Mouse (Mus musculus) embryonic facial prominence, embryonic 14.5 days (tissue): Measurements from ENCODE around the gene Homer2. TPM values are rescaled to one million over a fixed set of nuclear protein-coding genes. Genes with fewer than 3 reads are reported as not detected.
A peak's percentile ranks its signal among the peaks of the same experiment; 100 is the strongest.

ENCODE experiments used
- ATAC-seq: fragments of 200-750 bp; cut with Nextera tagmentation; 2 replicates; pipeline ENCODE4 v1.8.0; 2017; ENCODE audit warnings: low read depth, moderate number of reproducible peaks, moderate TSS enrichment
- DNase-seq: peaks from one replicate; pipeline ENCODE4 v3.0.0-alpha.2; 2015; ENCODE audit warnings: low spot score
- H3K27ac ChIP-seq: fragments of 300-500 bp; sonication (generic); replicated peaks from 2 replicates; pipeline ENCODE4 v1.5.1; 2014; ENCODE audit warnings: low read depth, mild to moderate bottlenecking, low read length, moderate library complexity
- H3K27me3 ChIP-seq: fragments of 300-500 bp; sonication (generic); replicated peaks from 2 replicates; pipeline ENCODE4 v1.6.1; 2014; ENCODE audit warnings: low read length; ENCODE audit not compliant: control insufficient read depth, insufficient read depth
- H3K36me3 ChIP-seq: fragments of 300-500 bp; sonication (generic); 2 replicates; pipeline ENCODE4 v1.6.1; 2014; ENCODE audit warnings: low read length, mixed read lengths; ENCODE audit not compliant: control insufficient read depth, insufficient read depth
- H3K4me1 ChIP-seq: fragments of 300-500 bp; sonication (generic); 2 replicates; pipeline ENCODE4 v1.6.1; 2014; ENCODE audit warnings: antibody characterized with exemption, low read length; ENCODE audit not compliant: control insufficient read depth, insufficient read depth
- H3K4me2 ChIP-seq: fragments of 300-500 bp; sonication (generic); 2 replicates; pipeline ENCODE4 v1.6.1; 2014; ENCODE audit warnings: low read depth, mild to moderate bottlenecking, low read length, moderate library complexity, mixed read lengths
- H3K4me3 ChIP-seq: fragments of 300-500 bp; sonication (generic); 2 replicates; pipeline ENCODE4 v1.5.1; 2014; ENCODE audit warnings: low read depth, mild to moderate bottlenecking, low read length
- H3K9ac ChIP-seq: fragments of 300-500 bp; sonication (generic); 2 replicates; pipeline ENCODE4 v1.6.1; 2014; ENCODE audit warnings: low read depth, mild to moderate bottlenecking, low read length, moderate library complexity, mixed read lengths
- H3K9me3 ChIP-seq: fragments of 300-500 bp; sonication (generic); 2 replicates; pipeline ENCODE4 v1.6.1; 2016; ENCODE audit warnings: low read length; ENCODE audit not compliant: control insufficient read depth
- WGBS: fragments of 180-500 bp; shearing (Covaris S2); extraction: QIAGEN DNeasy Blood & Tissue Kit; methylation state at CpG from one replicate; pipeline ENCODE4 v1.1.7; 2014; 5-methylcytosine and 5-hydroxymethylcytosine counted together
- polyA plus RNA-seq: library from polyadenylated mRNA; unstranded; fragments of >200 nt; fragmentation: Nextera tagmentation; extraction: Ambion mirVana; gene quantifications from 2 replicates; pipeline ENCODE4 v1.2.1, GENCODE M21; 2014

Homer2 gene
- 23.7 and 25.2 TPM in 2 replicates for polyA plus RNA-seq

GRCm38 (mm10) chr7:81707471-81708140 is at the start of gene Homer2:
Gene Homer2, minus strand, starts transcription at chr7:81707527.
- H3K4me1 ChIP-seq = 0 out of 2 replicates have a peak, but pooled peaks cover 7% of the 10 kb centered on the region
- WGBS = 59% methylated on average over 14 of the region's 14 CpGs
- H3K4me3 ChIP-seq = peak within 1 kb of the TSS; percentile 59
- H3K36me3 ChIP-seq = no peaks in the 10 kb centered on the region
- H3K9me3 ChIP-seq = peaks cover 7% of the 10 kb centered on the region
- peak within 1 kb of the TSS; percentile 70 for H3K9ac ChIP-seq
- ATAC-seq (no peak), DNase-seq (no peak)
- H3K4me2 ChIP-seq = peak within 1 kb of the TSS; percentile 87
- H3K27ac ChIP-seq = peak within 1 kb of the TSS; percentile 31; the same call in 1 of the 2 replicates
- H3K27me3 ChIP-seq = peaks cover 12% of the 10 kb centered on the region

GRCm38 (mm10) chr7:81747956-81748355 is 40.6 kb upstream of the Homer2 start:
- no peaks in the 10 kb centered on the region for H3K27me3 ChIP-seq
- H3K4me1 ChIP-seq = no peaks in the 10 kb centered on the region
- no peaks in the 10 kb centered on the region for H3K36me3 ChIP-seq
- no peaks in the 10 kb centered on the region for H3K9me3 ChIP-seq
- H3K27ac ChIP-seq = no peak overlapping the region
- 84% methylated on average over 3 of the region's 3 CpGs for WGBS
- H3K4me3 ChIP-seq = no peak overlapping the region
- no peak for DNase-seq
- no peak overlapping the region for H3K4me2 ChIP-seq
- no peak overlapping the region for H3K9ac ChIP-seq
- ATAC-seq = no peak

- Histone ChIP-seq H3K9me3 (no peaks in the 10 kb centered on the region), H3K9ac (no peak overlapping the region), H3K27ac (no peak overlapping the region), H3K4me1 (no peaks in the 10 kb centered on the region), H3K36me3 (no peaks in the 10 kb centered on the region), H3K4me2 (no peak overlapping the region), H3K27me3 (no peaks in the 10 kb centered on the region), H3K4me3 (no peak overlapping the region)
- DNase-seq = peak; percentile 58
- ATAC-seq = no peak
- 64% methylated on average over 4 of the region's 4 CpGs for WGBS
Observed at GRCm38 (mm10) chr7:81744145-81744544, 36.8 kb upstream of the Homer2 start.

DNA sequence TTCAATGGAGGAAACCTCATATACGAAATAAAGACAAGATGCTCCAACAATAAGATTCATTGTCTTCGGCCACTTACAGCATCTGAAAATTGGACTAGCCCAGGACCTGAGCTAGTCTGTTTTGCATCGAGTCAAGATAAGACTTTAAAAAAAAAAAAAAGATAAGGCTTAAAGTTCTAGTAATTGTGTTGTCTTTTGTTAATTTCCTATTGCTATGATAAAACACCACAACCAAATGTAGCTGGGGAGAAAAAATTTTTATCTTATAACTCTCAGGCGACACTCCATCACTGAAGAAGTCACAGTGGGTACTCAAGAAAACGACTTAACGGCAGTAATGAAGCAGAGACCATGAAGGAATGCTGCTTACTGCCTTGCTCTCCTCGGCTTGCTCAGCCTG is 32.7 kb upstream of the Homer2 start:
- WGBS = 90% methylated on average over 7 of the region's 7 CpGs
- Histone ChIP-seq H3K4me2 (no peak overlapping the region), H3K36me3 (no peaks in the 10 kb centered on the region), H3K9me3 (no peaks in the 10 kb centered on the region), H3K9ac (no peak overlapping the region), H3K4me3 (no peak overlapping the region), H3K27ac (no peak overlapping the region), H3K27me3 (no peaks in the 10 kb centered on the region), H3K4me1 (no peaks in the 10 kb centered on the region)
- ATAC-seq (no peak), DNase-seq (no peak)

DNA sequence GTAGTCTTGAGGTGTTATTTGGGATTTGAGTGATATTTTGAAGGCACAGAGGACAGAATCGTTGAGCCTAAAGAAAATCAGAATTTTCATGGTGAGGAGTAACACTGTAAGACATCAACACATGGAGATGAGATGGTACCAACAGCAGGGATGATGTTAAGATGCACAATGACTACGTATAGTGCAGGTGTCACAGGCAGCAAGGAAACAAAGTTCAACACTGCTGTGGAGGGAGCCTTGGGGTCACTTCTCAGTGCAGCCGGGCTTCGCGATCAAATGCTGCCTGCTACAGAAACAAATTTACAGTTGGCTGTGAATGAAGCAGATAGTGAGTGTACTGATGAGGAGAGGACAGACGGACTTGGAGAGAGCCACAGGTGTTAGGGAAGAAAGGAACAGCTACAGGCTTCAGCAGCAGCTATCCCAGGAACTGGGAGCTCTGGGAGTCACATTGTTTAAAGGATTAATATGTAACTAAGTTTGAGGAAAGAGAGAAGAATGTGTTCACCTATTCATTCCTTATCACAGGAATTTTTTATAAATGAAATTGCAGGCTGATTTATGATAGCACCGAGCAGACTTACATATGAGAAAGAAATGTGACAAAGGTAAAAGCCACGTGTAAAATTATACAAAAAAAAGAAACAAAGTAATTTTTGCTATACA is 31.5 kb upstream of the Homer2 start:
- H3K27ac ChIP-seq = no peak overlapping the region
- no peaks in the 10 kb centered on the region for H3K27me3 ChIP-seq
- WGBS = 76% methylated on average over 8 of the region's 8 CpGs
- H3K4me2 ChIP-seq = no peak overlapping the region
- H3K36me3 ChIP-seq = no peaks in the 10 kb centered on the region
- no peaks in the 10 kb centered on the region for H3K4me1 ChIP-seq
- DNase-seq (no peak), ATAC-seq (no peak)
- H3K9ac ChIP-seq = no peak overlapping the region
- no peak overlapping the region for H3K4me3 ChIP-seq
- H3K9me3 ChIP-seq = no peaks in the 10 kb centered on the region

DNA sequence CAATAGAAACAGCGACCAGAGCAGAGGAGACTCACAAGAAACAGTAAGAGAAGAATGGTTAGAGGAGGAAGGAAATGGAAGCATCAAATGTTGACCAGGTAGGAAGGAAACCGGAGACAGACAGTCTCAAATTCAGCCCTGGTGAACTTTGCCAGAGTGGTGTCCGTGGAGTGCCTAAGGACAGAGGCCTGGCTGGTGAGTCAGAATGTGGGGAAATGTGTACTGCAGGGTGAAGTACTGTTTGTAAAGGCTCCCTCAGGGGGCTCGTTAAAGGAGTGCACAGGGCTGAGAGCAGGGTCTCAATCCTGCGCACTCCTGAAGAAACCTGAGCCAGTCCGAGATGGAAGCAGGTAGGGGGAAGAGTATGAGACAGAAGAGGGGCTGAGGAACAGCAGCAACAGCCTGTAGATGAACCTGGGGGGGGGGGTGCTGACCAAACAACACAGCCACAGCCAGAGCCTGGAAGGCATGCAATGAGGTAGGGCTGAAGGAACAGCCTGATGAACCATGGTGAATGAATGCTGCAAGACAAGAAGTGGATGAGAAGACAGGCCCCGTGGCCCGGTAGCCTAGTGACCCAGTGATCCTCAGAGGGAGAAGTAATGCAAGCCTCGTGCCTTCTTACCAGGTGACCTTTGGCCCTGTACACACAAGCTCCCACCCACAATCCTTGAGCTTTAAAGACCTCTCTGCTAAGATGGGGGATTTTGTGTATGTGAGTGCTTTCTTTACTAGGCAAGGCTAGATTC is 28.1 kb upstream of the Homer2 start:
- no peak overlapping the region for H3K27ac ChIP-seq
- H3K9me3 ChIP-seq = no peaks in the 10 kb centered on the region
- no peak for DNase-seq
- no peak overlapping the region for H3K9ac ChIP-seq
- H3K4me1 ChIP-seq = no peaks in the 10 kb centered on the region
- no peak overlapping the region for H3K4me2 ChIP-seq
- H3K36me3 ChIP-seq = no peaks in the 10 kb centered on the region
- no peak overlapping the region for H3K4me3 ChIP-seq
- WGBS = 52% methylated on average over 9 of the region's 9 CpGs
- no peak for ATAC-seq
- no peaks in the 10 kb centered on the region for H3K27me3 ChIP-seq

GRCm38 (mm10) chr7:81732183-81733089 is 25.1 kb upstream of the Homer2 start:
- Histone ChIP-seq H3K9ac (no peak overlapping the region), H3K27me3 (no peaks in the 10 kb centered on the region), H3K4me2 (no peak overlapping the region), H3K4me3 (no peak overlapping the region), H3K9me3 (no peaks in the 10 kb centered on the region), H3K4me1 (no peaks in the 10 kb centered on the region), H3K36me3 (no peaks in the 10 kb centered on the region), H3K27ac (no peak overlapping the region)
- WGBS = 84% methylated on average over 12 of the region's 12 CpGs
- DNase-seq (no peak), ATAC-seq (no peak)

DNA sequence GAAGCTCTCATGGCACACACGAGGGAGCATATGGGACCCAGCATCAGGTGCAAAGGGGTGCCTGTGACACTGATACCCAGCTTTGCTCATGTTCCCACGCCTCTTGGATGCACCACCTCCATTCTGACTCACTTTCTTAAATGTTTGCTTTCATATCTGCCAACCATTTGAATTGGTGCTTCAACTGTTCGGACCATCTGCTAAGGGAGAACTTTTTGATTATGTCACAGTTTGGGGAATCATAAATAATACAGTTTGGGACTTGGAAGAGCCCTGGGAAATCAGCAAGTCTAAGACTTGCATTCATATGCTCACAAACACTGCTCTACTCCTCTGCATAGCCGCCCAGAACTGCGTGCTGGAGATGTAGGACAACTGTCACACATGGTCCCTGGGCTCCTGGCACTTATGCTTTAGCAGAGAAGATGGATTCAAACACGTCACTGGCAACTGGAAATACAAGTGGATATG is 23.9 kb upstream of the Homer2 start:
- no peak for ATAC-seq
- WGBS = 79% methylated on average over 6 of the region's 6 CpGs
- no peak overlapping the region for H3K4me3 ChIP-seq

More for the DNA sequence above, 23.9 kb upstream of the Homer2 start:
- Histone ChIP-seq H3K4me2 (no peak overlapping the region), H3K9ac (no peak overlapping the region), H3K4me1 (no peaks in the 10 kb centered on the region), H3K27me3 (no peaks in the 10 kb centered on the region), H3K36me3 (no peaks in the 10 kb centered on the region), H3K27ac (no peak overlapping the region), H3K9me3 (no peaks in the 10 kb centered on the region)
- DNase-seq = no peak
